In genomic region chr5:142797620-142798019, GRCm38 (mm10) we compare ENCODE assay signal across 9 mouse cellular contexts. TPM values are rescaled to one million over a fixed set of nuclear protein-coding genes. Genes with fewer than 3 reads are reported as not detected.
A peak's percentile ranks its signal among the peaks of the same experiment; 100 is the strongest.
DNase-seq lines count a peak whose midpoint lies in the region; ATAC-seq and TF ChIP-seq lines count a peak whose summit lies in the region.
"Had no signal": no experiment of that assay in that cellular context is flagged by ENCODE, and none has a peak within 500 bp of the region (broad histone marks: within the 10 kb centered on the region; RNA-seq: fewer than 3 reads in every experiment).

No protein-coding gene starts in this region.

- no peak for DNase-seq in gastrocnemius, adult 2 months
- no peak for DNase-seq in gastrocnemius, adult 18-20 months (ENCODE audit: low spot score)
- DNase-seq in limb, embryonic 10.5 days (ENCODE audit: low spot score): no peak
- DNase-seq in fibroblast of lung, adult 2 months (ENCODE audit: low read depth): peak; percentile 61
- DNase-seq in left cerebral cortex, postnatal 25 days (ENCODE audit: low spot score in 2 of 2): no peak
- no peak for DNase-seq in cerebellum, adult 18-20 months
- DNase-seq: cerebellum, postnatal 36 days had no signal

- H3K9me3 ChIP-seq in limb, embryonic 13.5 days: no peaks in the 10 kb centered on the region
- no peaks in the 10 kb centered on the region for H3K9me3 ChIP-seq in limb, embryonic 10.5 days (replicated peaks)

- H3K4me3 ChIP-seq in gastrocnemius, adult 2 months: no peak overlapping the region
- H3K4me3 ChIP-seq in limb, embryonic 13.5 days: no peak overlapping the region
- no peak overlapping the region for H3K4me3 ChIP-seq in limb, embryonic 10.5 days

- TF ChIP-seq CTCF in gastrocnemius, adult 2 months (IDR thresholded peaks at IDR 0.05): no peak

- peaks cover 80% of the 10 kb centered on the region for H3K4me1 ChIP-seq in limb, embryonic 13.5 days
- peaks cover 31% of the 10 kb centered on the region for H3K4me1 ChIP-seq in limb, embryonic 10.5 days

- H3K27me3 ChIP-seq in limb, embryonic 13.5 days: no peaks in the 10 kb centered on the region
- H3K27me3 ChIP-seq in limb, embryonic 10.5 days (ENCODE audit: low read depth, poor library complexity, severe bottlenecking): no peaks in the 10 kb centered on the region

- peaks cover 45% of the 10 kb centered on the region for H3K36me3 ChIP-seq in limb, embryonic 13.5 days
- peaks cover 82% of the 10 kb centered on the region for H3K36me3 ChIP-seq in limb, embryonic 10.5 days

- intact Hi-C loops in gastrocnemius, adult 2 months (cut with DNase I): no loop called here
- intact Hi-C loops in left cerebral cortex, postnatal 25 days (cut with DNase I): no loop called here

- ATAC-seq in limb, embryonic 13.5 days (ENCODE audit: low FRiP score, low read depth): no peak
- ATAC-seq in megakaryocyte, adult 5-6 weeks (ENCODE audit: poor library complexity, severe bottlenecking): 0 out of 2 replicates have a peak, but pooled peaks have one; percentile 17

- H3K27ac ChIP-seq in gastrocnemius, adult 2 months: peak overlapping the region; percentile 35
- peak overlapping the region; percentile 23; the same call in 1 of the 2 replicates for H3K27ac ChIP-seq in limb, embryonic 13.5 days
- no peak overlapping the region for H3K27ac ChIP-seq in limb, embryonic 10.5 days

- 65% methylated on average over 13 of the region's 13 CpGs for WGBS in limb, embryonic 13.5 days
- WGBS in limb, embryonic 10.5 days: 90% methylated on average over 13 of the region's 13 CpGs

- peak overlapping the region; percentile 14 for H3K4me2 ChIP-seq in limb, embryonic 13.5 days (replicated peaks)

- peak overlapping the region; percentile 25 for H3K9ac ChIP-seq in limb, embryonic 13.5 days

RNA-seq across cellular contexts. Expression of gene Tnrc18, which starts 19.8 kb away (rescaled TPM):
- total RNA-seq in gastrocnemius, adult 2 months (2021): 10 to 100 TPM; 31.5 to 32.0 TPM
- 10 to 100 TPM; 29.0 to 40.6 TPM for total RNA-seq in gastrocnemius, adult 18-20 months (2021)
- polyA plus RNA-seq in limb, embryonic 13.5 days (2015; fragmentation: Nextera tagmentation; extraction: Ambion mirVana): 37.4 and 37.7 TPM in 2 replicates
- 24.7 and 39.0 TPM in 2 replicates for polyA plus RNA-seq in limb, embryonic 10.5 days (2016; fragmentation: Nextera tagmentation; extraction: Ambion mirVana)
- 28.2 and 38.6 TPM in 2 replicates for total RNA-seq in megakaryocyte, adult 5-6 weeks (2015)
- total RNA-seq in megakaryocyte, adult 5-6 weeks (2017): 20.0 and 20.4 TPM in 2 replicates
- 100 to 1,000 TPM; 114 to 125 TPM for total RNA-seq in left cerebral cortex, postnatal 25 days (2021)
